Mouse (Mus musculus): ENCODE data around the gene Aup1.

- TF ChIP-seq CTCF (conservative IDR thresholded peaks at IDR 0.05; ENCODE audit: insufficient read depth, insufficient read length, low read depth, low read length) (no peak), POLR2A (IDR thresholded peaks at IDR 0.05; ENCODE audit: low read depth, low read length) (no peak)
Observed at GRCm38 (mm10) chr6:83034463-83035055, 19.8 kb upstream of the Aup1 start.
